Mouse (Mus musculus): ENCODE results near the gene Vsx2.
"Not testable (repeated sequence)": the region's sequence is repeated elsewhere in the genome, so short reads cannot be mapped to it uniquely, and the experiment has no call there.

The Vsx2 gene

DNA sequence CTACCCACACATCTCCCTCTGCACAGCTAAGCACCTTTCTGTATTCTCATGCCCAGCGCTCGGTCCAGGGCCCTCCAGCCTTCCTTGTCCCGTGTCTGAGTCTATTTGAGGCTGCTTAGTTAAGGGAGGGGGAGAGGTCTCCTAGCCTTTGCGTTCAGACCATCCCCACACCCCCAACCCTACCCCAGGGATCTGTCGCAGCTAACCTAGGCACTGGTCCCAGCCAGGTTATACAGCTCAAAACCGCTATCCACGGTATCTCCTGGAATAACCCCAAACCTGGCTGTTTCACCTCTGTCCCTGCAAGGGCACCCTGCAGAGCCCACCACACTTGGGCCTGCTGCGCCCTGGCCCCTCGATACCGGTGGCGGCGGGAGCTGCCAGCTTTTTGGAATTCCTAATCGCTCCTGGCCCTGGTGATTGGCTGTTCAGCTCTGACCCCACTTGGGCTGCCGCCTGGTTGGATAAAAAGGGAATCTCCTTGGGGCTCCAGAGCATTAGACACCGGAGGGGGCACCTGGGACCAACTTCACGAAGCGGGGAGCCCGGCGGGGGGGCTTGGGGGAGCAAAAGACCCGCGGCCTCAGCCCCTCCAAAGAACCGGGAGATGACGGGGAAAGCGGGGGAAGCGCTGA is at the start of gene Vsx2:
Vsx2 (plus strand) TSS at position 427 of the 635 bp plus-strand sequence.
- DNase-seq (ENCODE audit: extremely low spot score, low spot score) = peak; percentile 55

DNA sequence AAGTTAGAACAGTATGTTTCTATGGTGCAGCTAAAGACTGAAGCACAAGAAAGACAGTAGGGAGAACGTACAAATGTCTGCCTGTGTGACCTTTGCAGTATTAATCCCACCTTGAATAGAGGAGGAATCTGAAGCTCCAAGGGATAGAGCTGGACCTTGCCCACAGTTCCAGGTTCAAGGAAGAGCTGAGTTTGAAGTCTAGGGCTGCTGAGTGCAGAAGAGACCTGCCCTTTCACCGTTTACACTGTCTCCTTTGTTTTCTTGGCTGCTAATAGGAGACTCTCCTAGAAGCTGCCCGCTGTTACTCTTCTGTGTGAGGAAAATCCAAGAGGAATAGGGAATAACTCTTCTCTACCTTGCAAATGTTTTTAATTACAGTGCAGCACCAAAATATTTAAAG is 45.8 kb upstream of the Vsx2 start:
- DNase-seq (ENCODE audit: extremely low spot score, low spot score) = no peak

DNA sequence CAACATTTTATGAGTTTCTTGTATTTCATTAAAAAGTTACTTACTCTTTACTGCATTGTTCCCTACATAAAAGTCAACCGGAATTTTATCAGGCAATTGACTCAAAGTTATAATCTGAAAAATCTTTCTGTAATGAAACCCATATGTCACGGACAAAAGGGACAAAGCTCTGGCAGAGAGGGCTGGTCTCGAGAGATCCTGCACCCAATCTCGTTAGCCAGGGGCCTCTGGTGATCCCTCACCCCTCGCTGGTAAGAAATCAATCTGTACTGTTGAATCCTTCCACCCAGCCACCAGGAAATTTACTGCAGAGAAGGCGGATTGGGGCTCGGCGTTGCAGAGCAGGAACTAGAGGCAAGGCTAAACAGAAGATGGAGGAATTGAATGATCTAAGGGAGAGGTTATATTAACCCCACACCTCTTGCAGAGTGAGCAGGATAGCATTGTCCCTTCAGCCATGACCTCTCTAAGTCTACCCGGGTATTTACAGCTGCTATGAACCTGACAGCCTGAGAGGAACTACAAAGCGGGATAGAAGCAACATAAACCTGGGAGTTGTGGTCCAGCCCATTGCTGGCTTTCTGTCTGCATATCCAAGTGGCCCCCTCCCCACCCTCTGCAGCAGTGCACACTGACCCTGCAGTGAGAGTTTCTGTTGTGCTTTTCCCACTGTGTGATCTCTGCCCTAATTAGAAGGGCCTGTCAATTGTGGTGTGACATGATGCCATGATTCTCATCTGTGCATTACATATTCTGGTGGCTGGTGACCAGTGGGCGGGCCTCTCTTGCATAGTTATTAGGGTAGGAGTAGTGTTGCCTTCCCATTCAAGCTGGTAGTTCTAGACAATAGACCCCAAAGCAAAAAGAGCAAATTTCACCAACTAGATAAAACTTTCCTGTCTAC is 45.2 kb upstream of the Vsx2 start:
- DNase-seq (ENCODE audit: extremely low spot score, low spot score) = no peak

DNA sequence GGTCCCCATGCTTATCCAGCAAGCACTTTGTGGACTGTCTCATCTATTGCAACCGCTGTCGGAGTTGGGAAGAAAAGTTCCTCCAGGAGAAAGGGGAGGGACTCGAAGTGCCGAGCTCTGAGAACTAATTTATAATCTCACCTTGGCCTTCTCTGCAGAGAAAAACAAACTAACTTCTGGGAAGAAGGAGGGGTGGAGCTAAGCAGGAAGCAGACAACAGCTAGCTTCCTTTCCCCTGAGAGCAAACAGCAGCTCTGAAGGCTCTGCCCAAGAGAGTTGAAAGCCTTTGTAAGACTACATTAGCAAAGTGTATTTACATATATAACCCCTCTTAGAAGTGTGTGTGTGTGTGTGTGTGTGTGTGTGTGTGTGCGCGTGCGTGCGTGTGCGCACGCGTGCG is 44.1 kb upstream of the Vsx2 start:
- no peak for DNase-seq (ENCODE audit: extremely low spot score, low spot score)

DNA sequence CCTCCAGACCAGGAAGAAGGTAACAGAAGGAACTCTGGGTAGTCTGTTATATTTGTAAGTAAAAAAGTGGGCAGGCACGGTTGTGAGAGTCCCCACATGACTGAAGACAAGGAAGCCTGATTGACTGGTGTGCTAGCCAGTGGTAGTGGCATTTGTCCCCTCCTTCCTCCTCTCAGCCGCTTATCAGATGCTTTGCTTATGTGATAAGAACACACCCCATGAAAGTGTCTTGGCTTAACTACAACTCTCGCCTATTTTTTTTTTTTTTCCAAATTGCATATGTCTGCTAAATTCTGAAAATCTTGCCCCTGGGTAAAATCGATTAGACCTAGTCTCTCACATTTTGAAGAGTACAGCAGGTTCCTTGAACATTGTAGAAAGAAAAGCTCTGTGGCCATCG is 39.1 kb upstream of the Vsx2 start:
- no peak for DNase-seq (ENCODE audit: extremely low spot score, low spot score)

DNA sequence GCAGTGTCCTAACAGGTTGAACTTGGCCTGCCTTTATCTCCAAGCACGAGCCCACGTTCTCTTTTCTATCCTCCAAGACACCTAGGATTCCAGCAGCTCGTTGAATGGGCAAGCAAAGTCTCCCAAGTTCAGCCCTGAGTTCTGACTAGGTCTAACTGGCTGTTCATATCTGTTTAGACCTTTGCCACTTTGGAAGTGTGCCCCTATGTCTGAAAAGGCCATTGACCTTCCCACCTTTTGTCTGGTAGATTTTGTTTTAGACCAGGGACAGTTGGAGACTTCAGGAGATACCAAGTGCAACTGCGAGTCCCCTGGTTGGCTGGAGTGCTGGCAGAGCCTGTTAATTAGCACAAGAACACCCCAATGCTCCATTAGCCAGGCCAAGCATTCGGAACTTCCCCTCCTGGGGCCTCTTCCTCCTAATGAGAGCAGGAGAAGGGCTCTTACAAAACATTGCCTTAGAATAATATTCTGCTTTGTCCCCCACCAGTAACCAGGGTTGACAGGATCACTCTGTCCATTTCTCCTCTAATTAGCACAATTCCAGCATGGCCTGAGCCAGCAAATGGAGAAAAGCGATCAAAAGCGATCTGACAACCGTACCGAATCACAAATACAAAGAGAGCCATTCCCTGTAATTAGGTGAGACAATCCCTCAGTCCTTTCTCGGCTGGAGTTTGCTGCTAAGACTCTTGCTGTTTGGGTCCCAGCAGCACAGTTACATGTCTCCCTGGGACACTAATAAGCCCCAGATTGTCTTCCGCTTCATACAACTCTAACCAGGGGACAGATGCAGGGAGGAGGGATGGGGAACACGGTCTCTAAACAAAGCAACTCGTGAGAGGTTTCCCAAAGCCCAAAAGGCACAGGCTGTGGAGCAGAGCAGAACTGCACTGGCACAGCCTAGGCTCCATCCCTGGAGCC is 37.4 kb upstream of the Vsx2 start:
- no peak for DNase-seq (ENCODE audit: extremely low spot score, low spot score)

DNA sequence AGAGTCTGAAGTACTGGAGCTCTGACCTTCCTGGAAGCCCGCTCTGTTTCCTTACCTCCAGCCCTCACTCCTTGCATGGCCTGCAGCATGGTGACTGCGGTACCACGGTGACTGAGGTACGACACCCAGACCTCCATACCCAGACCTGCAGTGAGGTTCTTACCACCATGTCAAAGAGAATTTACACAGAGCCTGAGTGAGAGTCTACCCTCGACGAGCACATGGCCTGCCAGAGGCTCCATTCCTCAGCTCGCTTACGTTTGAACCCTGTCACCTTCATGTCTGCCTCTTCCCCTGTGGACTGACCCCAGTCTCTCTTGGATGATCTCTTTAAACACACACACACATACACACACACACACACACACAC is 36.7 kb upstream of the Vsx2 start:
- no peak for DNase-seq (ENCODE audit: extremely low spot score, low spot score)

DNA sequence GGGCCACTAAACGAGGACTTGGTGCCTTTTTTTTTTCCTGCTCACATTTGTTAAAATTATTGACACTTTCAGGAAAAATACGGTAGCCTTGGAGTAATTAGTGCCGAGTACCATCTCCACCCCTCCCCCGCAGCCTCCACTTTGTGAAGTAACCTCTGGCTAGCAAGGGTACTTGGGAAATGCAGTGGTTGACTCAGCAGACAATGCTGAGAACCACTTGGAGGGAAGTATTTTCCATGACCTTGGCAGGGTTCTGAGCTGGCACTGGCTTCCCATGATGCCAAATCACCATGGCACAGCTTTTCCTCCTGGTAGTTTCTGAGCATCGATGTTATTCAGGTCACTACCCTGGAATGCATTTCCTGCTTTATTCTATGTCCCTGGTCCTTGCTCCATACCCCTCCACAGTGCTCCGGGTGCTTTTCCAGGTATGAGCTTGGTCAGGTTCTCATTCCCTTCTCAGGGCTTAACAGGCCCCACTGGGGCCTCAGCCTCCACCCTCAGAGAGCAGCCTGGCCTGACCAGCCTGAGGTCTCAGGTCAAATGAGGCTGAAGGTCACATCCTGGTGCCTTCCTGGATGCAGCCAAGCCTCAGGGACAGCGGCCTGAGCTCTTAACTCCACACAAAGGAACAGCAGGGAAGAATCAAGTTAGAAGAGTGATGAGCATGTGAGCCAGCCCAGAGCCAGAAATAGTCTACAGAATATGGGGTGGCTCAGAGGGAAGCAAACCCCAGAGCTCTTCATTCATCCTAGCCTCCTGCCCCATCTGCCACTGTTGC is 35.7 kb upstream of the Vsx2 start:
- DNase-seq (ENCODE audit: extremely low spot score, low spot score) = no peak

DNA sequence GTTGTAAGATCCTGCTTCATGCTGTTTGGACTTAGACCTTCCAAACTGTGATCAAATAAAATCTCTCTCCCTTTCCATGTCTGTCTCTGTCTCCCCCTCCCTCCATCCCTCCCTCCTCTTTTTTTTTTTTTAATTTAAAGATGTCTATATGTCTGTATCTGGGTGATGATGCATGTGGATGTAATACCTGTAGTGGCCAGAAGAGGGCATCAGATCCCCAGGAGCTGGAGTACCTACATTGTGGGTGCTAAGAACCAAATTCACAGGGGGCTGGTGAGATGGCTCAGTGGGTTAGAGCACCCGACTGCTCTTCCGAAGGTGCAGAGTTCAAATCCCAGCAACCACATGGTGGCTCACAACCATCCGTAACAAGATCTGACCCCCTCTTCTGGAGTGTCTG is 30.0 kb upstream of the Vsx2 start:
- not testable (repeated sequence) for DNase-seq (ENCODE audit: extremely low spot score, low spot score)

DNA sequence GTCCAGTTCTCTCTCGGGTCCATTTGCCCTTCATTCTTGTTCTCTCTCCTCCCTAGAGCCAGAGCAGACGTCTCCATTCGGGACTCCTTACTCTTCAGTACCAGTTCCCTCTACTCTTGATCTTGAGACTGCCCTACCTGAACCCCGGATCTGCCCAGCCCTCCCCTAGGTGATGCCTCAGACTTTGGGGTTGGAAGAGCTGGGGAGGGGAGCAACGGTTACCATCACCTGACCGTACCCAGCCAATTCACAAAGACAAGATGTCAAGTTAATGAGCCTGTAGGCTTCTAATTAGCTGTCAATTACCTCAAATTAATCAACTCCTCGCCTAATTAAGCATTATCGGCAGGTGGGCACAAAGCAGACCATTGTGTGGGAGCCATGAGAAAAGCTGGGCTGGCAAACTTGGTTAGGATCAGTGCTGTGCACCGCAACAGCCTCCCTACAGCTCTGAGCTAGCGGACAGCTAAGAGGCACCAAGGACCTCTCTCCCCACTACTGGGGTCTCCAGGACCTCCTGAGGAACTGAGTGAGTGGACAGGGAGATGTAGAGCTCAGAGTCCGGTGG is 28.1 kb upstream of the Vsx2 start:
- no peak for DNase-seq (ENCODE audit: extremely low spot score, low spot score)

DNA sequence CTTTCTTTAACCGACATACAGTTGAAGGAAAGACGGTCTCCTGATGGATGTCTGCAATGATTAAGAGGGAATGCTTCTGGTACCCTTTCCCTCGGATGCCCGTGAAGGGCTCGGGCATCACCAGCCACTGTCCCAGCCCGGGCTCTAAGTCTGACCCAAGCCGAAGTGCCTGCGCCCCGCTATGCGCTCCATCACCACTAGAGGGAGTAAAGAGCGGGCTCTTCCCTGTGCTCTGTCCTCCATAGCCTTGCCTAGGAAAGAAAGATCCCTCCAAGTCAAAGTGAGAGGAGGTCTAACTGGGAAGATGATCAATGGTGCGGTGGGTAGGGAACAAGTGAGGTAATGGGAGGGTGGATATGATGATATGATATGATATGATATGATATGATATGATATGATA is 23.5 kb upstream of the Vsx2 start:
- DNase-seq (ENCODE audit: extremely low spot score, low spot score) = peak; percentile 82

DNA sequence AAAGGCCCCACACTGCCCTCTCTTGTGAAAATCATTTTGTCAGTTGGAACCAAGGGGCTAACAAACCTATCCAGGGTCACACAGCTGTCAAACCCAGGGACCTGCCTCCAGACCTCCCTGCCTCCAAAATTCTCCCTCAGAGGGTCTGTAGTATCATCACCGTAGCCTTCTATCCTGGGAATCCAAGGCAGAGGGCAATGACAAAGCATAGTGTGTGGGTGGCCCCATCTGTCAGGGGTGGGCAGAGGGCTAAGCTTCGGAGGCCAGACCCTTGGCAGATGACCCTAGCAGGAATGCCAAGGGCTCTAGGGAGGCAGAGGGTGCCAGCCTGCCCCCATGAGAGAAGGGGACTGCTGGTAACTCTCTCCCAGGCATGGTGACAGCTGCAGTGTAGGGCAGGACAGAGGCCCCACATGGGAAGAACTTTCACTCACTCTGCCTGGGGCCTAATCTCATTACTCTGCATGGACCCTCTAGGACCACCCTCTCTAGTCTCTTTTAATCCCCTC is 22.9 kb upstream of the Vsx2 start:
- no peak for DNase-seq (ENCODE audit: extremely low spot score, low spot score)

DNA sequence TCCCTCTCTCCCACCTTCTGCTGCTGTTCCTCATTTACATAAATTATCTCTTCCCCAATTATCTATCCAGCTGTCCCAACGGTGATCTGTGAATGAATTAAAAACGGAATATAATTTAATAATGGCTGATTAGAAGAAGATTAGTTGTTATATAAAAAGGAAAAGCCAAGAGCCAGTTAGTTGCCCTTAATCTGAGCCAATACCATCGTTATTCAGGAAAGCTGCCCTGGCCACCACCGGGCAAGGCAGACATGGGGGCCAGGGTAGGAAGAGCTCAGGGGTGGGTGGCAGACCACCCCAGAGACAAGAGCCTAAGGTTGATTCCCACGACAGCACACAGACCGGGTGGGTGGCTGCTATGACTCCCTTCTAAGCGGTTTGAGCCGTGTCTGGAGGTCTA is 21.3 kb upstream of the Vsx2 start:
- no peak for DNase-seq (ENCODE audit: extremely low spot score, low spot score)

DNA sequence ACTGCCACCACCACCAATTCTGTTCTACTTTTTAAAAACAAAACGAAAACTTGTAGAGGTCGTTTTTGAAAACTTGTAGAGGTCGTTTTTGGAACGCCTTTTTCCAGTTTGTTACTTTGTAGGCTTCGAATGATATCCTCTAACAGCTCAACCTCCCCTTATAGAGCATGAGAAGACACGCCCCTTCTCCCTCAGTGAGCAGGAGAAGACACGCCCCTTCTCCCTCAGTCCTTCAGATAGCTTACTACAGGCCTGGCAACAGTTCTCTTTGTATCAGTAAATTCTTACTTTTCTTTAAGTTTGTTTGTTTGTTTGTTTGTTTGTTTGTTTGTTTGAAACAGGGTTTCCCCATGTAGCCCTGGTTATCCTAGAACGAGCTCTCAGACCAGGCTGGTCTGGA is 14.3 kb upstream of the Vsx2 start:
- no peak for DNase-seq (ENCODE audit: extremely low spot score, low spot score)

DNA sequence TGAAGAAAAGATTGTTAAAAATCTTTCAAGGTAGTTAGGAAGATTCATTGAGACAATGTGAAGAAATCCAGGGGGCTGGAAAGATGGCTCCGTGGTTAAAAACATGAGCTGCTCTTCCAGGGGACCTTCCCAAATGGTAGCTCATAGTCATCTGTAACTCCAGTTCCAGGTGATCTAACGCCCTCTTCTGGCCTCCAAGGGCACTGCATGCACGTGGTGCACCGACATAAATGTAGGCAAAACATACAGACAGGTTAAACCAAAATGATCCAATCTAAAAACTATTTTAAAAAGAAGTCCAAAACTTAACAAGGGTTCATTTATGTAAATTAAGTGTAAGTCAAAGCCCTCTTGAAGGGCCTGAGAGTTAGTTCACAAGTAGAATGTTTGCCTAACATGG is 7.0 kb upstream of the Vsx2 start:
- no peak for DNase-seq (ENCODE audit: extremely low spot score, low spot score)

DNA sequence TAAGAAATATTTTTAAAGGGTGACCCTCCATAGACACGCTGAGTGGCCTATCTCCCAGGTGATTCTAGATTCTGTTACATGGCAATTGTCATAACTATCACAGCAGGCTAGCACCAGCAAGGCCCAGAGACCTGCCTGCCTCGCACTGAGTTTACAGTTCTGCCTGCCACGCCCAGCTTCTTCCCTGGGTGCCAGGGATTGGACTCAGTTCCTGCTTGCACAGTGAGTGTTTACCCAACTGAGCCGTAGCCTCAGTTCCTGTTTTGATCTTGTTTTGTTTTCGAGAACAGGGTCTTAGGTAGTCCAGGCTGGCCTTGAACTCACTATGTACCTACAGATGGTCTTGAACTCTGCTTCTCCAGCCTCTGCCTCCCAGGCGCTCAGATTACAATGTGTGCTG is 2.0 kb upstream of the Vsx2 start:
- no peak for DNase-seq (ENCODE audit: extremely low spot score, low spot score)

DNA sequence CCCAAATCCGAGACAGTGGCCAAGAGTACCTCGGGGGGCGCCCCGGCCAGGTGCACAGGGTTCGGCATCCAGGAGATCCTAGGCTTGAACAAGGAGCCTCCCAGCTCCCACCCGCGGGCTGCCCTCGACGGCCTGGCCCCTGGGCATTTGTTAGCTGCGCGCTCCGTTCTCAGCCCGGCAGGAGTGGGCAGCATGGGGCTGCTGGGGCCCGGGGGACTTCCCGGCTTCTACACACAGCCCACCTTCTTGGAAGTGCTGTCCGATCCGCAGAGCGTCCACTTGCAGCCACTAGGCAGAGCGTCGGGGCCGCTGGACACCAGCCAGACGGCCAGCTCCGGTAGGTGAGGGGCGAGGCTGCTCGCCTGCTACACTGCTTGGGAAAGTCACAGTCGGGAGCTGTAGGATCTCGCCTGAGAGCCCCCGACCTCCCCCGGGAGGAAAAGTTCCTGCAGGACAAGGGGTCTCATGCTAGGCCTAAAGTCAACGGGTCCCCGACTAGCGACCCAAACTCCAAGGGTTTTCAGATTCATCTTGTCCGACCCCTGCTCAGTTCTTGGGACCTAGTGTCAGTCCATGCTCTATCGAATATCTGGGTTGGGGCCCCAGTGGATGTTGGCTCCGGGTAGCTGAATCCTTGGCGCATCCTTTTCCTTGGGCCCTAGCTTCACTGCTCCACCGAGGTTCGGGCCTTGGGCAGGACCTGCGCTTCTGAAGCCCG is 573 bp downstream of the Vsx2 start:
- DNase-seq (ENCODE audit: extremely low spot score, low spot score) = peak; percentile 64

DNA sequence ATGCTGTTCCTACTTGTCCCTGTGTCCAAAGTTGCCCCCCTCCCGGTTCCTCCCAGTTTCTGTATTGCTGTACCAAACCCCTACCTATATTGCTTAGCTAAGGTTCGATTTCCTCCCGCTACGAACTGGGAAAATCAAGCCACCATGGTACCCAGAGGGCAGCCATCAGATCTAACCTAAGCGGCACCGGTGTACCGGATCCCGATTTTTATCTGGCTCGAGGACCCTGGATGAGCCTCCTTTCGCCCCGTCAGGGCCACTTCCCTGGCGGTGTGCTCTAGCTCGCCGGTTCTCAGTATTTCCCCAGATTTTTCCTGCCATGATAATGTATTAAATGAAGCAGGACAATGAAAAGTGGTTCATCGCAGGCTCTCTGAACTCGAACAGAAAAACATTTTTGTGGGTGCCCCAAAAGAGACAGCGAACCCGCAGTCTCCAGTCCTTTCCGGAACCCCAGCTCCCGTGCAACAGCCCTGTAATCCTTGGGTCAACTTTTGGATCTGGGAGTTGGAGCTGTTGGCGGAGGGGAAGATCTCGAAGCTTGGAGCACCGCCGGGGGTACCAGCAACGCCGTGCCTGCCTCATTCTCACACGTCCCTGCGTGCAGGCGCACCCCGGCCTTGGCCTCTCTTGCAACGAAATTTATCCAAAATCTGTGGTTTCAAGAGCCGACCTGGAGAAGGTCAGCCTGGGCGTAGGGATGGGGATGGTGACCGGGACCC is 1.3 kb downstream of the Vsx2 start:
- DNase-seq (ENCODE audit: extremely low spot score, low spot score) = peak; percentile 54
